Mouse (Mus musculus): Measurements from ENCODE around the gene Zswim1.
"Not testable (repeated sequence)": the region's sequence is repeated elsewhere in the genome, so short reads cannot be mapped to it uniquely, and the experiment has no call there.

Zswim1 gene

DNA sequence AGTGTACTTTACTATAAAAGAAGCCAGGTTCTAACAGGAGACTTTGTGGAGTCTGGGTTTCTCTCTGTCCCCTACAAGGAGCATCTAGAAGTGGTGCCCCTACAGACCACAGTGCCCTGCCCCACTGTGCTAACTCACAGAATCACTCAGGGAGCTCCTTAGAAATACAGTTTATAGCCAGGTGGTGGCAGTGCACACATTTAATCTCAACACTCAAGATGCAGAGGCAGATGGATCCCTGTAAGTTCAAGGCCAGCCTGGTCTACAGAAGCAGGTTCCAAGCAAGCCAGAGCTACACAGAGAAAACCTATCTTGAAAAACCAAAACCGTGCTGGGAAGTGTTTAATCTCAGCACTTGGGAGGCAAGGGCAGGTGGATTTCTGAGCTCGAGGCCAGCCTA lies 28.7 kb upstream of the Zswim1 start:
- no peak for DNase-seq

DNA sequence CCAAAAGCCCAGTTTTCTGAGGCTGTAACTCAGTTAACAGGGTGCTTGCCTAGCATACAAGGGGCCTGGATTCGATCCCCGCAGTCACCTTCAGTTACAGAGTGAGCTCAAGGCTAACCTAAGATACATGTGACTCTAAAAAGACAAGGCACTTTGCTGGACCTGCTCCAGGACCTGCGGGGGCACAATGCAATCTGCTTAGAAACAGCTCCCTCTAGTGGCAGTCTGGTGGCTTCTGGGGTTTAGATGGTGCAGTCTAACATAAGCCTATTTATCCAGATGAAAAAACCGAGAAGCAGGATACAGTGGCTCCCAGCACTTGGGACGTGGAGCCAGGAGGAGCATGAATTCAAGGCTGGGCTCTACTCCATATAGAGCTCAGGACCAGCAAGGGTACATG lies 28.2 kb upstream of the Zswim1 start:
- peak; percentile 94 to 95 for DNase-seq

DNA sequence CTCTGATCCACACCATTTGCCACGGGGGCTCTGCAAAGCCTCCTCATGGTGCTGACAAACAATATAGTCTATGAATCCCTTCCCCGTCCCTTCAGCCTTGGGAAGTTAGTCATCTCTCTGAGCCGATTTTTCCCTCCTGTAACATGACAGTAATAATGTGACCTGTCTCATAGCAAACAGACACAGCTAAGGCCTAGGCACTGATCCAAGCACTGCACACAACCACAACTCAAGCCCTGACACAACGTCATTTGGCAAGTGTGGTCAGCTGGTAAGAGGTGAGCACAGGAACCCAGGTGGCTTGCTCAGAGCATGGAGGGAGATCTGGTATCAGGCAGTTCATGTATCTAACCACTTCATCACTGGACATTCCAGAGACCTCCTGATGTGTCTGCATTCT lies 26.6 kb upstream of the Zswim1 start:
- DNase-seq: no peak

DNA sequence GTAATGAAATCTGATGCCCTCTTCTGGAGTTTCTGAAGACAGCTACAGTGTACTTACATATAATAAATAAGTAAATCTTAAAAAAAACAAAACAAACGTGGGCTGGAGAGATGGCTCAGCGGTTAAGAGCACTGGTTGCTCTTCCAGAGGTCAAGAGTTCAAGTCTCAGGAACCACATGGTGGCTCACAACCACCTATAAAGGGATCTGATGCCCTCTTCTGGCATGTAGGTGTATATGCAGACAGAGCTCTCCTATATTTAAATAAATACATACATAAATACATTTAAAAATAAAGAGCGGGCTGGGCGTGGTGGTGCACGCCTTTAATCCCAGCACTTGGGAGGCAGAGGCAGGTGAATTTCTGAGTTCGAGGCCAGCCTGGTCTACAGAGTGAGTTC lies 23.9 kb upstream of the Zswim1 start:
- DNase-seq: not testable (repeated sequence)

DNA sequence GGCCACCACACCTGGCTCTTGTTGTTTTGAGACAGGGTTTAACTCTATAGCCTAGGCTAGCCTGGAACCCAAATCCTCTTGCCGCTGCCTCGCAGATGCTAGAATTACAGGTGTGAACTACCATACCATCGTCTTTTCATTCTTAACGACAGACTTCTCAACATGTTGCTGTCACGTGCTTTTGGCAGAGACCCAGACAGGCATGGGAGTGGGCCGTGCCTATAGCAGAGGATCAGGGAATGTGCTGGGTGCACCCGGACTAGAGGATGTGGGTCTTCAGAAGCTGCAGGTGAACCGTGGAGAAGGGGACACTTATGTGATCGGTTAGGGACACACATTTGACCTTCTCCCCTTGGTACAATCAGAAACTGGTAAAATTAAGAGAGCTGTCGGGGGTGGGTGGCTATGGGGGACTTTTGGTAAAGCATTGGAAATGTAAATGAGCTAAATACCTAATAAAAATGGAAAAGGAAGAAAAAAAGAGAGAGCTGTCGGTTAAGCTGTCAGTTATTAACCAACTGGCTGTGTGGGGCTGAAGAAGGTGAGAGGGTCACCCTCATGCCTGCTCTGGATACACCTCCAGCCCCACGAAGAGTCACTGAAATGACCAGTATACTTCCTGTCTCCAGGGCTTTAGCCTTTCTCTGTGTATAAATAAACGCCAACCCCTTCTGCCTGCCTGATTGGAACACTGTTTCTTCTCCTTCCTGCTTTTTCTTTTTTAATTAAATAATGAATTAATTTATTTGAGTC lies 22.1 kb upstream of the Zswim1 start:
- DNase-seq: peak in 1 of 2 experiments; percentile 58

DNA sequence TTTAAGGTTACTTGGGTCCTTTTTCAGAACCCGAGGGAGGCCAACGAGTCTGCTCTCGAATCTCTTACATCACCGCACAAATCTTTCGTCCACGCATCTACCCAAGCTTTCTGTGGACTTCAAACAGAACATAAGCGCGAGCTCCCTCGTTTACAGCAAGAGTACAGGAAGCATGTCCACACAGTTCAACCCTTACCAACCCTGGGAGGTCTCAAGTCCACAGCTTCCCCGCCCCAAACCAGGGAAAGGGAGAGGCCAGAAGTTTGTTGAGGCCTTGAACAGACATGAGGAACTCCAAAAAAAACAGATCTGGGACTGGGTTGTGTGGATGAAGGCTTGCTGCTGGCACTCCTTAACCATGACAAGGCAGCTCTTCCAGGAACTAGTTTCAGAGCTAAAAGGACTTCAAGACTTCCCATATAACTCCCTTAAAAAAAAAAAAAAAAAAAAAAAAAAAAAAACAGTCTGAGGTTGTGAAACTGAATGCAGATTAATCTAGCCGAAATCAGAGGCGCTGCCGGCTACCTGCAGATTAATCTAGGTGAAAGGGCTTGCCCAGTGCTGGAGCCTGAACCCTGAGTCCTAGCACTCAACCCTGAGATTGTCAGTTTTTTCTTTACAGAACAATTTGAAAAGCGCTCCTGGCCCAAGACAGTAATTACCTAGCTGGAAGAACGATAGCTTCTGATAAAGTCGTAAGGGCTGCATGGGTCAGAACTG lies 19.1 kb upstream of the Zswim1 start:
- DNase-seq: peak; percentile 45 to 48

DNA sequence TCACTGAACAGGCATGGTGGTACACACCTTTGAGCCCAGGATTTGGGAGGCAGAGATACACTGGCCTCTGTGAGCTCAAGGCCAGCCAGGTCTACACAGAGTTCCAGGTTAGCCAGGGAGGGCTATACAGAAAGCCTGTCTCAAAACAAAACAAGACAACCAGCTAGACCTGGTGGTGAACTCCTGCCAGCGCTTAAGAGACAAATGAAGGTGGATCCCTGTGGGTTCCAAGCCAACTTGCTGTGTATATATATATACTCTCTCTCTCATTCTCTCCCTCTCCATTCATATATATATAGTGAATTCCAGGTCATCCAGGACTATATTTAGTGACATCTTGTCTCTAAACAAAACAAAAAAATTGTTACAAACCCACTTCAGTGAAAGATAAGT lies 18.6 kb upstream of the Zswim1 start:
- DNase-seq: no peak

DNA sequence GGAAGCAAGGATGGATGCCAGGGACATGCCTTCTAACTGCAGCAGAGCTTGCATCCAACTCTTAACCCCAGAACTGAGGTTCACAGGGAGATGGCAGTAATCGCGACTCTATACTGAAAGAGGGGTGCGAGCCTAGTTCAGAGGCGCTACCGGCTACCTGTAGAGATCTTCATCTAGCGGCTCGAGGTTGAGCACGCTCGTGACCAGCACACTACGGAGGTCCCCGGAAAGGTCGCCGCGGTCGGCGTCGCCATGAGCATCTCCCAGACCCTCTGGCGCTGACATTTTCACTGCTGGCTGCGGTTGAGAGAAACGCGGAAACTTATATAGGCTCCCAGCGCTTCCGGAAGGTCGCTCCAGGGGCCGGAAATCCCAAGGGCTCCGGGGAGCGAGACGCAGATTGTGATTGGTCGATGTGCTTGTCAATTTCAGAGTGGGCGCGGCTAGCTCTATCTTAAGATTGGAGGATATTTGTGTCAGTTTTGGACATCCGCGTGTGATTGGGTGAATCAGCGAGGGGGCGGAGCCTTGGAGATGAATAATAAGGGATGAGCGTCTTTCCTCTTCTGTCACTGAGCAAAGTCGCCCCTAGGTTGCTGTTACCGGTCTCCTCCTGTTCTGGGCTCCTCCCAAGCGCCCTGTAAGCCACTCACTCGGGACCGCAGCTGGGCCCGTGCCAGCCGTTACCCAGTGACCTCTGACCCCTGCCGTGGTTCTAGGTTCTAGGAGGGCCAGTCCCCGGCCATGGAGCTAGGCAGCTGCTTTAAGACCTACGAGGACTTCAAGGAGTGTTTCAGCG lies 17.8 kb upstream of the Zswim1 start, which contains the start of the genes Acot8 and Zswim3:
Acot8 (minus strand) TSS at position 350 of the 799 bp plus-strand sequence.
Zswim3 (plus strand) TSS at position 566 of the 799 bp plus-strand sequence.
- peak; percentile 96 to 99 for DNase-seq

DNA sequence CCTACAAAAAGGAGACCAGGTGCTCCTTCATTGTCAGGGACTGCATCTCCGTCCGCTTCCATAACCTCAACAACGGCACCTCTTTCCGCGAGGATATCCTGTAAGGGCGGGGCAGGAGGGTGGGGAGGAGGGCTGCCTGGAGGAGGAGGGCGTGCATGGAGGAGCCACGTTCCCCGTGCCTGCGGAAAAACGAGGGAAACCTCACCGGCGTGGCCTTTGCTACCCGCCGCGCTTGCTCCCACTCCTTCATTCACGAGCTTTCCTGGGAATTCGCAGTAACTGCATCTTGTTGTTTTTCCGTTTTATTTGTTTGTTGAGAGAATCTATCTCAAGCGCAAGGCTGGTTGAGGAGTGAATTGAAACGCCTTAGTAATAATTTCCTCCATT lies 17.2 kb upstream of the Zswim1 start:
- DNase-seq: no peak

DNA sequence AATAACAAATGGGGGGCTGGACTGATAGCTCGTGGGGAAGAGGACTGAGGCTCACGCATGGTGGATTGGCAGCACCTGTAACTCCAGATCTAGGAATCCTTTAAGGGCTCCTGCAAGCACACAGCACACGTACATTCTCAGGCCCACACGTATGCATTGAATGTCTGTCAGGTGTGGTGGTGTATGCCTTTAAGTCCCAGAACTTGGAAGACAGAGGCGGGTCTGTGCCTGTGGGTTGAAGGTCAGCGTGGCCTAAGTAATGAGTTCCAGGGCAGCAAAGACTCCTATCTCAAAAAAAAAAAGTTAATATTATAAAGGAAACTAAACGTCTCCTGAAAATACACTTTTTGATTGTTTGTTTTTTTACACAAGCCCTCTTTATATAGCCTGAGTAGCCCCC lies 15.9 kb upstream of the Zswim1 start:
- DNase-seq: peak; percentile 48 to 55

DNA sequence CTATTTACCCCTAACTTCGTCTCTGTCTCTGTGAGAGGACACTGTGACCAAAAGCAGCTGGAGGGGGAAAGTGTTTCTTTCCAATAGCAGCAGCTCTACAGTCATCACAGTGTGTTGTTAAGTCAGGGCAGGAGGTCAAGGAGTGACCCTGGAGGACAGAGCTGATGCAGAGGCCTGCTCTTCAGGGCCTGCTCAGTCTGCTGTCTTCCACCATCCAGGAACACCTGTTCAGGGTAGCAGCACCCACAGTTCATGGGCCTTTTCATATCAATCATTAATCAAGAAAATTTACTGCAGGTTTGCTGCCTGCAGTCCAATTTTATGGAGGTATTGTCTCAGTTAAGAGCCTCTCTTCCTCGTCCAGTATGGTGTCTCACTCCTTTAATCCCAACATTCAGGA lies 8.9 kb upstream of the Zswim1 start:
- DNase-seq: peak in 1 of 2 experiments; percentile 32

DNA sequence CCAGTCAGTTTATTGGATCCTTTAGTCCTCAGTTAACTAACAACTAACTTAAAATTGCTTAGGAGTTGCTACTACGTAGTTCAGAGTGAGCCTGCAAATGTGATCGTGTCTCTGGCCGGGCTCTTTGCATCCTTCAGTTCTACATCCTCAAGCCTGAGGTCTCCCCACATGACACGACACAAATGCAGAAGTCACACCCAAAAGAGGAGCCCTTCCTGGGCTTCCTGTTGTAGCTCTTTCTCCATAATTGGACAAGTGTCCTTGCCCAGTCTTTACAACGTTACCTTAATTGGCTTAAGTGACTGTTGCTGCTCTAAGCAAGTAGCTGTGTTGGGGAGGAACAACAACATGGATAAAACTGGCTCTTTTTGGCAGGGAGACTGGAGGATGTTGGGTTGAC lies 7.1 kb upstream of the Zswim1 start:
- DNase-seq: no peak

DNA sequence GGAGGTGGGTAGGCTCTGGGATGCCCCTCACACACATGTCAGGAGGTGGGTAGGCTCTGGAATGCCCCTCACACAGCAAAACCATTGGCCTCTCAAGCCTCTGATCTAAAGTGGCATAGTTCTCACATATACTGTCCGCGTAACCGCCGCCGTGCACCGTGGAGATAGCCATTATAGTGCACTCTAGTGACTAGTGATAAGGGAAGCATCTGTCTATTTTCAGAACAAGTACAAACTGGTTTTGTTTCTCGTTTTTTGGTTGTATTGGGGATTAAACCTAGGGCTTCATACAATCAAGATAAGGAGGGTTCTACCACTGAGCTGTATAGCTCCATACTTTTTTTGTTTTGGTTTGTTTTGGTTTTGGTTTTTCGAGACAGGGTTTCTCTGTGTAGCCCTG lies 6.7 kb upstream of the Zswim1 start:
- DNase-seq: no peak

DNA sequence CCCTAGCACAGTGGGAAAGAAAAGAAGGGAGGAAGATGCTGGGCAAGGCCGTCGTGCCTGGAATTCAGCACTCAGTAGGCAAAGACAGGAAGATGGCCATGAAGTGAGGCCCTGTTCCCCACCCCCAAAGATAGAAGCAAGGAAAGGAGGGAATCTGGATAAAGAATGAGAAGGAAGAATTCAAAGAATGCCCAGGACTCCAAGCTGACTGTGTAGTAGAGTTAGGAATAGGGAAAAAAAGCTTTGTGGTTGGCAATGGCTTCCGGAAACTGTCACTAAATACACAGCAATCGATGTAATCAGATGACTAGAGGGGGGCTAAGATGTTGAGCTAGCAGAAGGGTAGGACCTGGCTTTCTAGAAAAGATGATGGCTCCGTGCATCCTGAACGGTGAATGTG lies 5.3 kb upstream of the Zswim1 start:
- DNase-seq: no peak

DNA sequence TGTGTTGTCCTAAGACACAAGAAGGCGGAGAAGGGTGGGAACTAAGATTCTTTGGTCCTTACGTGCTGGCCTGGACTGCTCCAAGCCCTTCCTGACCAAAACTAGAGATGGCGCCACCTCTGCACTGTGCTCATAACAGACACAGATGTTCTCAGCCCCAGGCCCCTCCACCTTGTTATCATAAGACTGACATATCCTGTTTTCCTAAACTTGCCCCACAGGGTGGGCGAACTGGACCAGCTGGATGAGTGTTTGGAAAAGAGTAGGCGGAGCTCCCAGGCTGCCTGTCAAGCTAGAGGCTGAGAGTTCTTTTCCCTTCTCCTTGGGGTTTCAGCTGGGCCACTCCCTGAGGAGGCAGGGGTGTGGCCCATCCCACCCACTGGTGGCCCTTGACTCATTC lies 4.8 kb upstream of the Zswim1 start:
- DNase-seq: no peak

DNA sequence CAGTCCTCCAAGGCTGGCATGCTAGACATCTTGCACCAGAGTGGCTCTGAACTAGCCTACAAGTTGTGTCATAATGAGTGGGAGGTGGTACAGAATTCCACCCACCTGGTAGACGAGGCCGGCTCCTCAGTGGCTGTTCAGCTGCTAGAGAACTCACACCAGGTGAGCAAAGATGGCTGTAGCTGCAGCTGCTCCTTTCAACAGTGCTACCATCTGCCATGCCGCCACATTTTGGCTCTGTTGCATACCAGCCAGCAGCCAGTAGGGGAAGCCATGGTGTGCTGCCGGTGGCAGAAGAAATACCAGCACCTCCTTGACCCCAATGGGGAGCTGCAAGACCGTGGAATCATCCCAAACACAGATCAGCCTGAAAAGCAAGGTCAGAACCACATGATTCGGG lies 1.4 kb upstream of the Zswim1 start:
- no peak for DNase-seq

DNA sequence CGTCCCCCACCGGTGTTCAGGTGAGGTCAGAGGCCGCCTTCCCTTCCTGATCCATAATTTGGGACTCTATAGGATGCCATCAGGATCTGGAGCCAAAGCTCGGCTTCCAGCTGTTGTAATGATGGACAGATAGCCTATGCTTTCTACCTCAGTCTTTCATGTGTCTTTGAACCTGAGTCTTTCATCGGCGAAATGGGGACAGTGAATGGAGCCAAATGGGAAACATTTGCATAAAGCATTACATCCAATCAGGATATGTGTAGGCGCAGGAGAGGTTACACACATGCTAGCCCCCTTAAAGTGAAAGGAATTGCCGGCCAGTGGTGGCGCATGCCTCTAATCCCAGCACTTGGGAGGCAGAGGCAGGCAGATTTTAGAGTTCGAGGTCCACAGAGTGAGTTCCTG lies 697 bp downstream of the Zswim1 start:
- peak in 1 of 2 experiments; percentile 34 for DNase-seq

DNA sequence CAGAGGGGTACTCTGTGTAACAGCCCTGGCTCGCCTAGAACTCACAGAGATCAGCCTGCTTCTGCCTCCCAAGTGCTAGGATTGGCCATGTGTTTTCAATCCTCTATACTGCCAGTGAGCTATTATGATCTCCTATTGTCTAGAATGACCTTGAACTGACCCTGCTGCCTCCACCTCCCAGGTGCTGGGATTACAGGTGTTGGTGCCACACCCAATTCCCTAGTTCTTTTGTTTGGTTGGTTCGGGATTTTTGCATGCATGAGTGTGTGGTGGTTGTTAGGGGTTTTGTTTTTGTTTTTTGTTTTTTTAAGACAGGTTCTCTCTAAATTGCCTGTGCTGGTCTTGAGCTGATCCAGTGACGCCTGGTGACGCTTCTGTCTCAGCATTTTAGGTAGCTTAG lies 1.5 kb downstream of the Zswim1 start:
- no peak for DNase-seq

DNA sequence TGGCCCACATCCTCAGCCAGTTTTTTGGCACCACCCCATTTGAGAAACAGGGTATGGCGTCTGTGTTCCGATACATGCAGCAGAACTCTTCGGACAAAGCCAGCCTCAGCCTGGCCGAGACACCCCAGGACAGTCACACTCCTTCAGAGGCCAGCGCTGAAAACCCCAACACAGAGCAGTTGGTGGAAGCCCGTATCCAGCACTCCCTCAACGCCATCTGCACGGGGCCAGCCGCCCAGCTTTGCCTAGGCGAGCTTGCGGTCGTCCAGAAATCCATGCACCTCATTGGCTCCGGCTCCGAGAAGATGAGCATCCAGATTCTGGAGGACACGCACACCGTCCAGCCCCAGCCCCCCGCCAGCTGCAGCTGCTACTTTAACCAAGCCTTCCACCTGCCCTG lies 3.0 kb downstream of the Zswim1 start:
- no peak for DNase-seq

DNA sequence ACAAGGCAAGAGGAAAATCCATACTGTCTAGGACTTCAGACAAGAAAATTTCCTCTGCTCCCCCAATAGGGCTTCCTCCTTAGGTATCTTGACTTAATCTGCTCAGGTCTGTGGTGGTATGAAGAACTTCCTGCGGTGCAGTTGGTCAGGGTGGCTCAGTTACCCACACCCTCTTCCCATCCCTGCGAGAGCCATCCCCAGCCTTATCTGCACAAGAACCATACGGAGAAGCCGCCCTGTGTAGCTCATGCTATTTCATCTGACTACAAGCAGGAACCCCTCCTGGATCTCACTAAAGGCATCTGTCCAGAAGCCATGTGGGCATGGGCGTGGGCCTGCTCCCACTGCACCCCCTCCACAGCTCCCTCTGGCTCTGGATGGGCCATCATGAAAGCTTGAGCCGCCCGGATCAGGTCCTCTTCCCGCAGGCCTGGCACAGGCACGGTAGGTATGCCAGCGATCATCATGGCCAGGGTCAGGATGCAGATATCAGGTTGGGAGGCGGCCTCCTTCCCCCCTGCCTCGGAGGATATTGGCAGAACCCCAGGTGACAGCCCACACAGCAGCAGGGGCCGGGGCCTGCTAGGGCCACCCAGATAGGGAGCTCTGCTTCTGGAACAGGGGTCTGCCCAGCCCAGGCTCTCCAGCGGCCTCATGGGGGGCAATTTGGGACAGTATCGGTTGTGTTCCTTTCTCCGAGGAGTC lies 4.8 kb downstream of the Zswim1 start:
- no peak for DNase-seq

DNA sequence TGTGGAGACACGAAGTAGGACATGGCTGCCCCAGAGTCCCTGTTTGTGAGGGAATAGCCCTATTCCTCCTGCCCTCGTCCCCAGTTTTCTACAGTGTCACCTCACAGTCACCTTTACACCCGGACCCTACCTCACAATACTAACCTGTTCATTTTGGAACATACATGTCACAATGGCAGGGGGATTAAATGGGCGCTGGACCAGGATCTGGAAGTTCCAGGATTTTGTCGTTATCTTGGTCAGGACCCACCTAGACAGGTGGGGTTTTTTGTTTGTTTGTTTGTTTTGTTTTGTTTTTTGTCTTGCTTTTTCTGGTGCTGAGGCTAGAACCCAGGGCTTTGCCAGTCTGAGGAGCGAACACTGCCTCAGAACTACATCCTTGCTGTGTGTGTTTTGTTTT lies 6.0 kb downstream of the Zswim1 start, which contains the start of gene Spata25:
Spata25 (minus strand) TSS at position 101 of the 400 bp plus-strand sequence.
- DNase-seq: no peak

DNA sequence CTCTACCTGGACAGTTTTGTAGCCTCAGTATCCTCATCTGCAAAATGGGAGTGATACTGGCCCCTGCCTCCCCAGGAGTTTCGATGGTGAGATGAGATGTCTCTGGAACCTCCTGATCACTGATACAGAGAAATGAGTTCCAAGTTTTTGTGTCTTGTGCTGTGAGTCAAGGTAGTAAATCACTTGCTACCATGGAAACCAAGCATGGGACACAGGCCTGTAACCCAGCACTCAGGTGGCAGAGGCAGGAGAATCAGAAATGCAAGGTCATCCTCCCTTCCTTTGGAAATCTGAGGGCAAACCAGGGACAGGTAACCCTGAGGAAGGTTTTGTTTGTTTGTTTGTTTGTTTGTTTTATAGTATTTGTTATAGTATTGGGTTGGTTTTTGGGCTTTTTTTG lies 6.6 kb downstream of the Zswim1 start:
- no peak for DNase-seq

DNA sequence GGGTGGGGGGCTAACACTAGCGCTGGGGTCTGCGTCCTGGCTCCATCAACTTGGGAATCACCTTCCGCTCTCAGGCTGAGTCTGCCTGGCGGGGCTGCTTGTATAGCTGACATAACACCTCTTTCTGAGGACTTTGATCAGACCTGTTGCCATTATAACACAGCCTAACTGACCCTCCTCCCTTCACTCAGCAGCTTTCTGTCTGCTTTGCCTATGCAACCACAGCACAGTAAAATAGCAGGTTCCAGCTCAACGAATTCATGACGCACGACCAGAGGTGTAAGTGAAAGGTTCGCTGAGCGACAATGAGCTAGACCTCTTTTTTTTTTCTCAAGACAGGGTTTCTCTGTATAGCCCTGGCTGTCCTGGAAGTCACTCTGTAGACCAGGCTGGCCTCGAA lies 8.5 kb downstream of the Zswim1 start:
- peak in 1 of 2 experiments; percentile 48 for DNase-seq

Data from kidney, postnatal 36 days (tissue).